Mouse (Mus musculus): ENCODE measurements around the gene Gm21680.
"Not testable (repeated sequence)": the region's sequence is repeated elsewhere in the genome, so short reads cannot be mapped to it uniquely, and the experiment has no call there.

DNA sequence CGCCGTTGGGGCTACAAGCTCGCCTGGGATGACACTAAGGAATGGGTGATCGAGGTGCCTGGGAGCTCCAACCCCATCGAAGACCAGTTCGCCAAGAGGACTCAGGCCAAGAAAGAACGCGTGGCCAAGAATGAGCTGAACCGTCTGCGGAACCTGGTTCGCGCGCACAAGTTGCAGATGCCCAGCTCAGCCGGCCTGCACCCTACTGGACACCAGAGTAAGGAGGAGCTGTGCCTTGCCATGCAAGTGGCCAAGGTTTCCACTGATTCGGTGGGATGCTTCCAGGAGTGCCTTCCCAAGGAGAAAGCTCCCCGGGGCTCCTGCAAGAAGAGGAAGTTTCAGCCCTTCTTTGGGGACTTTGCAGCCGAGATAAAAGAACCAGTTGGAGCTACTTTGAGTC lies 15.4 kb downstream of the Gm21680 start:
- TF ChIP-seq CTCF, EP300 (IDR thresholded peaks at IDR 0.05; ENCODE audit: low read depth): not testable (repeated sequence)
